In the genomic region with DNA sequence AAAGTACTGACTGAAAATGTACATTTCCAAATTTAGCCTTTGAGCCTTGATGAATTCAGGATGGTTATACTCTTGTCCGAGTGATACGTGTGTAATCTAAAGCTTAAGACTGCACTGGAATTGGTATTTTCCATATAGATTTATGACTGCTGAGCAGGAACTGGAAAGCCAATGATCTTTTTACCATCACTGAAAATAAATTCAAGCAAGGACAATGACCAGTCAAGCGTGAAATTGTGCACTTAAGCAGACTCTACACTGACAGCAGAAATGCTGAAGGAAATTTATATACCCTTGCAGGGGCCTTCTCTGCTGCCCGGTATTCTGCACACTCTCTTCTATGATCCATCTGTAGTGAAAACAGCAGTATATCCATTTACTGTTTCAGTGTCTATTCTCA, we compare ENCODE assay signal across 16 mouse cellular contexts.
DNase-seq lines count a peak whose midpoint lies in the region; ATAC-seq lines count a peak whose summit lies in the region.
"Had no signal": no experiment of that assay in that cellular context is flagged by ENCODE, and none has a peak within 500 bp of the region (broad histone marks: within the 10 kb centered on the region; RNA-seq: fewer than 3 reads in every experiment).

No protein-coding gene starts in this region.

- H3K9ac ChIP-seq in neural tube, embryonic 11.5 days (ENCODE audit: low read length): no peak overlapping the region
- H3K9ac ChIP-seq in neural tube, embryonic 12.5 days: no peak overlapping the region
- H3K9ac ChIP-seq: heart, embryonic 13.5 days; hindbrain, embryonic 15.5 days; lung, embryonic 14.5 days had no signal

- ATAC-seq in neural tube, embryonic 11.5 days (ENCODE audit: insufficient read depth, low FRiP score, low TSS enrichment): peak; percentile 82
- peak; percentile 91 for ATAC-seq in neural tube, embryonic 12.5 days (ENCODE audit: low FRiP score, low read depth)

- H3K27ac ChIP-seq in neural tube, embryonic 11.5 days (ENCODE audit: low read depth, low read length): no peak overlapping the region
- H3K27ac ChIP-seq in neural tube, embryonic 12.5 days: no peak overlapping the region
- H3K27ac ChIP-seq: heart, embryonic 13.5 days; hindbrain, embryonic 15.5 days; layer of hippocampus, adult 2 months had no signal

- H3K4me1 ChIP-seq in neural tube, embryonic 11.5 days (ENCODE audit: control insufficient read depth, insufficient read depth, low read length): no peaks in the 10 kb centered on the region
- no peaks in the 10 kb centered on the region for H3K4me1 ChIP-seq in neural tube, embryonic 12.5 days
- H3K4me1 ChIP-seq: heart, embryonic 13.5 days; hindbrain, embryonic 15.5 days had no signal

- H3K4me2 ChIP-seq in neural tube, embryonic 11.5 days (ENCODE audit: low read depth): no peak overlapping the region
- H3K4me2 ChIP-seq in neural tube, embryonic 12.5 days (replicated peaks): no peak overlapping the region
- H3K4me2 ChIP-seq: heart, embryonic 13.5 days; hindbrain, embryonic 15.5 days; lung, embryonic 14.5 days had no signal

- H3K36me3 ChIP-seq in neural tube, embryonic 11.5 days (ENCODE audit: control insufficient read depth, insufficient read depth, low read length): no peaks in the 10 kb centered on the region
- H3K36me3 ChIP-seq in neural tube, embryonic 12.5 days: no peaks in the 10 kb centered on the region
- H3K36me3 ChIP-seq: heart, embryonic 13.5 days; hindbrain, embryonic 15.5 days had no signal

- peak; percentile 6 for DNase-seq in embryo, embryonic 10 days (ENCODE audit: low spot score)
- DNase-seq in embryo, embryonic 9.5 days (ENCODE audit: extremely low spot score): no peak
- DNase-seq in neural tube, embryonic 11.5 days (ENCODE audit: low spot score): peak; percentile 52
- DNase-seq in neural tube, embryonic 10.5 days (ENCODE audit: extremely low spot score, low spot score): no peak
- no peak for DNase-seq in adipocyte (ENCODE audit: low spot score)
- DNase-seq in urinary bladder, postnatal 25 days (ENCODE audit: low spot score): no peak
- DNase-seq in B cell, adult 2 months: no peak
- DNase-seq: adrenal gland, postnatal 25 days; kidney, adult 9 months; liver; lung, embryonic 14.5 days; right cerebral cortex, postnatal 25 days had no signal

- no peaks in the 10 kb centered on the region for H3K9me3 ChIP-seq in neural tube, embryonic 11.5 days (ENCODE audit: control insufficient read depth, low read length)
- no peaks in the 10 kb centered on the region for H3K9me3 ChIP-seq in neural tube, embryonic 12.5 days
- H3K9me3 ChIP-seq: heart, embryonic 13.5 days; hindbrain, embryonic 15.5 days had no signal

- 30% methylated on average over 4 of the region's 4 CpGs for WGBS in neural tube, embryonic 11.5 days
- WGBS in neural tube, embryonic 12.5 days: 18% methylated on average over 4 of the region's 4 CpGs

- H3K4me3 ChIP-seq in neural tube, embryonic 11.5 days (ENCODE audit: low read depth, low read length): no peak overlapping the region
- no peak overlapping the region for H3K4me3 ChIP-seq in neural tube, embryonic 12.5 days
- H3K4me3 ChIP-seq: heart, embryonic 13.5 days; hindbrain, embryonic 15.5 days; layer of hippocampus, adult 2 months had no signal

- no peaks in the 10 kb centered on the region for H3K27me3 ChIP-seq in neural tube, embryonic 11.5 days (ENCODE audit: control insufficient read depth, insufficient read depth, low read length)
- H3K27me3 ChIP-seq in neural tube, embryonic 12.5 days (replicated peaks): no peaks in the 10 kb centered on the region
- H3K27me3 ChIP-seq: heart, embryonic 13.5 days; hindbrain, embryonic 15.5 days had no signal

Comparison
In these comparisons a context has a peak if more than half of its experiments do, and no peak if none do; other contexts are left out.
1. DNase-seq: peak in embryo, embryonic 10 days (single experiment) and neural tube, embryonic 11.5 days (single experiment); none in embryo, embryonic 9.5 days (single experiment), neural tube, embryonic 10.5 days (single experiment), adipocyte (single experiment), urinary bladder, postnatal 25 days (single experiment) and B cell, adult 2 months (0 of 2).